Mouse (Mus musculus): ENCODE measurements around the gene Tmem120a.

Gene Tmem120a

DNA sequence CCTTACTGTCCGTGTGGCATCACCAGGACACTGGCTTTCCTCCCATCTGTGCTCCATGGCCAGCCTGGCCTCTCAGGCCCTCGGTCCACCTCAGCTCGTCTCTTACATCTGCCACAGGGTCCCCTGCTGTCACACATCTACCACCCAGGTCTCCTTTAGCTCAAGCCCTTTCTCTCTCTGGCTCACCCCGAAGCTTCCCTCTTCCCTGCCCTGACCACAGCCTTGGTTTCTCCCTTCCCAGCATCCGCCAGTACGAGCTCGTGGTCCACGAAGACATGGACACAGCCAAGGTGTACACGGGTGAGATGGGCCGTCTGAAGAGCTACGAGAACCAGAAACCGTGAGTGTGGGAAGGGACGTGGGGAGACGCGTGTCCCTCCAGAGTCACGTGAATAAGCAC, 12.9 kb downstream of the Tmem120a start:
- no peak for DNase-seq (ENCODE audit: low spot score)

DNA sequence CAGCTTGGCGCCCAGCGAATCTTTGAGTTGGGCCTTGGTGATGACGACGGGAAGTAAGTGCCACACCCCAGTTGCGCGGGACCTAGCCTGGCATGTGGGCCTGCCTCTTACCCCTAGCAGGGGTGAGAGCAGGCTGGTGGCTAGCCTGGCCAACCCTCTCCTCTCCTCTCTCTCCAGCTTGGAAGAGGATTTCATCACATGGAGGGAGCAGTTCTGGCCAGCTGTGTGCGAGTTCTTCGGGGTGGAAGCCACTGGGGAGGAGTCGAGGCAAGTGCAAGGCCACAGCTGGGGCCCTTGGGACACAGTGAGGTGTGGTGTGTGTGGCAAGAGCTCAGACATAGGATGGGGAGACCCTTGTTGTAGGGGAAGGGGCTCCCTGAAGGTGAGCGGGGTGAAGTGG, 13.3 kb downstream of the Tmem120a start:
- no peak for DNase-seq (ENCODE audit: low spot score)

DNA sequence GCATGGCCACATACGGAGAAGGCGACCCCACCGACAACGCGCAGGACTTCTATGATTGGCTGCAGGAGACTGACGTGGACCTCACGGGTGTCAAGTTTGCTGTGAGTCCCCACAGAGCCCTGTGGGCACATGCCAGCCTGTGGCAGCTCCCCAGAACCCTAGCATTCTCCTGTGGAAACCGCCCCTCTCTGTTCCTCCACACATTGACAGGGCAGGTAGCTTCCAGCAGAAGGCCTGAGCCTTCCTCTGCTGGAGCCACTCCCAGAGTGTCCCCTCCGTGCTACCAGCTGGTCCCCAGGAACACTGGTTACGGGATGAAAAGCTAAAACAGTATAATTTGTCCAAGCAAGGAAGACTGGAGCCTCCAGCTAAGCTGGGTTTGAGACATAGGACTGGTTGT, 14.0 kb downstream of the Tmem120a start:
- DNase-seq (ENCODE audit: low spot score): no peak

DNA sequence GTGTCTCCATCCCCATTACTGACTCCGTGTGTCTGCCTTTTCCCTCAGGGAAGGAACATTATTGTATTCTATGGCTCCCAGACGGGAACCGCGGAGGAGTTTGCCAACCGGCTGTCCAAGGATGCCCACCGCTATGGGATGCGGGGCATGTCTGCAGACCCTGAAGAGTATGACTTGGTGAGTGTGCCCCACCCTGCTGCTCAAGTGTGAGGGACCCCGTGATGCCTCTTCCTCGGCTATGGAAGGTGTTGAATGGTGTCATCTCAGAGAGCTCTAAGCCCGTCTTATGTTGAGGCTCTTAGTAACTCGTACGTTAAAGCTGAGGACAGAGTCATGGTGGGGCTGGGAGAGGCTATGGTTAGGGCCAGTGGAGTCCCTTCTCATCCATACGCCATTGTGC, 14.9 kb downstream of the Tmem120a start:
- no peak for DNase-seq (ENCODE audit: low spot score)

DNA sequence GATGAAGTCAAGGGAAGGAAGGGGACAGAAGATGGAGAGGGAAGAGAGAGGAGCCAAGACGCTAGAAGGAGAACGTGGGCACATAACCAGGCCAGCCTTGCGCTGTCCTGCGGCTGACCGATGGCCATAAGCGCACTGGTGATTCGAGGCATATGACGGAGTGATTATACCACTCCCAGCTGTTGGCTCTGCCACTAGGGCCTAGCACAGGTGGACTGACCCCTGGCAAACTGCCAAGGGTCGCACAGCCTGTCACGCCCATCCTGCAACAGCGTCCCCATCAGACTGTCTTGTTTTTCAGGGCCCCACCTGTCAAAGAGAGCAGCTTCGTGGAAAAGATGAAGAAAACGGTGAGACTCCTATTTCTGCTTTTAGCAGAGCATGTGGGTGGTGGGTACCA, 15.9 kb downstream of the Tmem120a start:
- no peak for DNase-seq (ENCODE audit: low spot score)

DNA sequence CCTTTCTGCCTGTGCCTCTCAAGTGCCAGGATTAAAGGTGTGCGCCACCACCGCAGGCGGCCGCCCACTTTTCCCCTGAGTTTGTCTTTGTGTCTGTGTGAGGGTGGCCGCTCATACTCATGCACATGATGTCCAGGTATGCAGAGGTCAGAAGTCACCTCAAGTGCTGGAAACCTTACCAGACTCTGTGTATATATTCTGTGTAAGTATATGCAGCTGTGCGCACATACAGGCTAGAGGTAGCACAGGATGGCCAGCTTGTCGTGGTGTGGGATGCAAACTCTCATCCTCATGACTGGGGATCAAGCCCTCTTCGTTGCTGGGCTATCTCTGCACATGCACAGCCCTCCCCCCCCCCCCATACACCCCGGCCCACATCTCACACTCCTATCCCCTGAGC, 16.4 kb downstream of the Tmem120a start:
- no peak for DNase-seq (ENCODE audit: low spot score)

DNA sequence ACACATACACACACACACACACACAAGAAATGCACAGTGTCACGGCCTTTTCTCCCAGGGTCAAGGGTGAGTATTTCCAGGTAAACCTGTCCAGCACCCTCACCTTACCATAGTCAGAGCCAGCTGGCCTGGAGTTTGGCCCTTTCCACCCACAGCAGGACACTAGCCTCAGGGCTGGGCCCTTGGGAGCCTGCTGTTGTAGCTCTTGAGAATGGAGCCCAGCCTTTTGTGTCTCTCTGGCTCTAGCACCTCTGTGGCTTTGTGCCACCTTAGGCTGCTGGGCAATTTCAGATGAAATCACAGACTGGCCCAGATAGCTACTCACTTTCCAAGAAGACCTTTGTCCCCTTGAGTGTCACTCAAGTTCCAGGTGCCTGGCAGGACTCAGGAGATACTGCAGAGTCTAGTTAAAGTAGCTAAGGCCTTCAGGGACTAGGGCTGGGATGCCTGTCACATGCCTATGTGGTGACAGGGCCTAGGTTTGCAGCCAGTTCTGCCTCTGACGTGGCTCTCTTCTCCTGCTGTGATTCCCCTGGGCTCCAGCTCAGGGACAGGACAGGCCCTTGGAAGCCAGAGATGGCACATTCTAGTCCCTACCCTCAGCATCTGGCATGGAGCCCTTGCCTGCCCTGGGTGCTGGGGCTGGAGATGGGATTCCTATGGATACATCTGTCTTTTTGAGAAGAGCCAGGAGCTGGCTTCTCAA, 17.5 kb downstream of the Tmem120a start:
- no peak for DNase-seq (ENCODE audit: low spot score)

DNA sequence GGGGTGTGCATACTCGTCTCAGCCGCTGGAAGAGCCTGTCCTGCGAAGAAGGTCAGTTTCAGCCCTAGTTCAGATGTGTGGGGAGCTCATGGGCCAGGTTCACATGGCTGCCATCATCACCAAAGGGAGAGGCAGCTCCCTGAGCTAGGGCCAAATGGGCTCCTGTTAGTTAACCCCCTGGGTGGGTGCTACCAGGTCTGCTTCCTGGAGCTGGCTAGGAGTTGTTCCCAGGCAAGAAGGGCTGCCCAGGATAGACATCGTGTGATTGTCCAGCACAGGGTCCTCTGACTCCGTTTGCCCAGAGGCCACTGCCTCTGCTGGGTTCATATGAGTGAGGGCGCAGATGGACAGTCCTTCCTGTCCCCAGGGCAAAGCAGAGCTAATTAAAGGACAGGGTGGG, 18.3 kb downstream of the Tmem120a start:
- no peak for DNase-seq (ENCODE audit: low spot score)

DNA sequence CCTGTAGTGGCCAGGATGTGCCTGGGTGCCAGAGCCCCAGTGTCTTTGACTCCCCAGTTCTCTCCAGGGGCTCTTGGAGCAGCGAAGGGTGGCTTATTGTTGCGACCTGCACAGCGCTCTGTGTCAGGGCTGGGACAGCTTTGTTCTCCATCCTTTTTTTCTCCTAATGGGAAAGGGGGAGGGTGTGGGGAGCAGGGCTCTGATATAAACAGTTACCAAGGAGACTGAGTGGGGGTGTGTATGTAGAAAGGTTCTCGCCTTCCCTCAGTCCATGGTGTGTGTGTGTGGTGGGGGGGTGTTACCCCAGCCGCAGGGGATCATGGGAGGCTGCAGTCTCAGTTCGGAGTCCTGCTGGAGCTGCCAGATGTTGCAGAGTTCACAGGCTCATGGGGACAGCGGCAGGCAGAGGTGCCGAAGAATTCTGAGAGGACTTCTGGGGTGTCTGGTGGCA, 18.8 kb downstream of the Tmem120a start:
- peak; percentile 79 for DNase-seq (ENCODE audit: low spot score)

DNA sequence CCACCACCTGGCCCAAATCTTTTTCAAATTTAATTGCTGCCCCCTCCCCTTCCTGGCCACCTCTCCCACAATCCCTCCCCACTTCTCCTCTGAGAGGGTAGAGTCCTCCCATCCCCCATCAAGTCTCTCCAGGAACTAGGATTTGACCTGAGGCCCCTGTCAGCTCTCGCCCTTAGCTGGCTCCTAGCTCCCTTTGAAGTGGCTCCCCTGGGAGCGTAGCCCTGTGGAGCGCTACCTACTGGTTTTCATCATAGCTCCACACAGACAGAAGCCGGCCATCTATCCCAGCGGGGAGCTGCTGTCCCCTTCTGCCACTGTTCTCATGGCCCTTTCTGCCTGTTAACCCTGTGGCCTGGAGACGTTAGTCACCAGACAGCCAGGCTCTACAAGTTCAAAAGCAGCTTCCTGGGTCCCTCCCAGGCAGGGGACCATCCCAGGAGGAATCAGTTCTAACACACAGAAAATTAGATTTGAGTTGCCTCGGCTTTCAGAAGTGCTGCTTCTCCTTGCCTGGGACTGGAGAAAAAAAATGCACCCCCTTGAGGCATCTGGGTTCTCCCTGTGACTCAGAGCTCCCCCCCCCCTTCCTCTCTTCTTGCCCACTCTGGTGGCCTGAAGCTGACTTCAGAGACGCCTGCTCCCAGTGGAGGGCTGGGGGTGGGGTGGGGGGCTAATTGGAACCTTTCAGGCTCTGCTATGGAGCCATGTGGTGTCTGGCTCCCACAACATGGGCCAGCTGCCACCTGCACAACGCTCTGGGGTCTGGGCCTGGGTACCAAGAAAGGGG, 19.5 kb downstream of the Tmem120a start:
- DNase-seq (ENCODE audit: low spot score): peak; percentile 79

DNA sequence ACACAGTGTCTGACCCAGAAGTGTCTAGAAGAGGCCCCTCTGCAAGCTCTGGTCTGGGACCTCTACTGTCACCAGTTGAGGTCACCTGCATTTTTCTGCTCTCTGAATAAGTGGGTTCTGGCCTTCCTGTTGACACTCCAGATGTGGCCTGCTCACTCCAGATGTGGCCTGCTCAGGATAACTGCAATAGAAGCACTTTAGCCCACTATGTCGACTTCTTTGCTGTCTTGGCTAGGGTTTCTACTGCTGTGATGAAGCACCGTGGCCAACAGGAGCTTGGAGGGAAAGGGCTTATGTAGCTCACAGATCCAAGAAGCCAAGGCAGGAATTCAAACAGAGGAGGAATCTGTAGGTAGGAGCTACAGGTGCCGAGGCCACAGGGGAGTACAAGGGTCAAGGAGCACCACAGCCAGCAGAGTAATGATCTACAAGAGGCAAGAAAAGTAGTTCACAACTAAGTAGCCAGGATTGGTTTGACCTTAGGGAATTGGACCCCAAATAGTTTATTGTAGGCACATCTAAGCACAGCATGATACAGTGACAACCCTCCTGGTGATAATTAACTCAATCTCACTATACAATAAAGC, 21.0 kb downstream of the Tmem120a start:
- DNase-seq (ENCODE audit: low spot score): no peak

DNA sequence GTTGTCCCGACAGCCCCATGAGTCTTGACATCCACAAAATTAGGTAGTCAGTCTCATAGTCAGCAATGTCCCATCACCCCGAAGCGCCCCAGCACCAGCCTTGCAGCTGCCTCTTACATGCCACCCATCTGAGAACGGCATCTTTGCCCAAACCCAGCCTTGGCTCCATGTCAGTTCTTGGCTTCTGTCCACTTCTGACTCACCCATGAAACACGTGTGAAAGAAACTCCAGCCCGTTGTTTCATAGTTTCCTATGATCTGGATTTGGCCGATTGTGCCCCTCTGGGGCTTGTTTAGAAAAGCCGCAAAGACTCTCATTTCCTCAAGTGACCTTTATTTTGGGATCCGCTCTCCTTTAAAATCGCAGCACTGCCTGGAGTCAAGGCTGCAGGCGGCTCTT, 22.1 kb downstream of the Tmem120a start:
- no peak for DNase-seq (ENCODE audit: low spot score)

DNA sequence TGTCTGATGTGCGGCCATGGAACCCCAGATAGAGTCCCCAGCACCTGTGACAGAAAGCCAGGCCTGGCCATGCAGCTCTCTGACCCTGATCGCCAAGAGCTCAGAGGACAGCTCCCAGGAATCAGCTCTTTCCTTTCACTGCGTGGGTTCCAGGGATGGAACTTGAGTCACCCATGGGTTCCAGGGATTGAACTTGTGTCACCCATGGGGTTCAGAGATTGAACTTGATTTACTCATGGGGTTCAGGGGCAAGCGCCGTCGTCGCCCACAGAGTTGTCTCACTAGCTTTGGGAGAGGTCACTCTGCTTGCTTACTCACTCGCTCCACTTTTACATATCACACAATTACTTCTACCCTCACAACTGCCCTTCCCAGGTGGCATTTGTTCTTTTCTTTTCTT, 23.2 kb downstream of the Tmem120a start:
- no peak for DNase-seq (ENCODE audit: low spot score)

DNA sequence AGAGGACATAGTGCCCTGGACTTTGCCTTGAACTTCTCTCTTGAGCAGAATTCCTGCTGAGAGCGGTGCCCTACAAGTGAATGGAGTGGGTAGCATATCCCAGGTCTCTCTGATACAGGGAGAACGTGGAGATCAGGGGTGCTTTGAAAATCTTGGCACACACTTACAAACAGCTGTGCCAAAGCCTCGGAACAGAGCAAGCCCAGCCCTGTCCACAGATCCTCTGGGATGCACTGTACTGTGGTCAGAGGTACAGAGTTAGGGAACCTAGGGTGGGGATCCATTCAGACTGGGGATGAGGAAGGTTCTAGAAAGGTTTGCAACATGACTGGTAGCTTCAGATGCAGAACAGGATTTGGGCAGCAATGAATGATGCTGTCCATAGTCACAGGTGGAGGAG, 24.1 kb downstream of the Tmem120a start:
- DNase-seq (ENCODE audit: low spot score): no peak

DNA sequence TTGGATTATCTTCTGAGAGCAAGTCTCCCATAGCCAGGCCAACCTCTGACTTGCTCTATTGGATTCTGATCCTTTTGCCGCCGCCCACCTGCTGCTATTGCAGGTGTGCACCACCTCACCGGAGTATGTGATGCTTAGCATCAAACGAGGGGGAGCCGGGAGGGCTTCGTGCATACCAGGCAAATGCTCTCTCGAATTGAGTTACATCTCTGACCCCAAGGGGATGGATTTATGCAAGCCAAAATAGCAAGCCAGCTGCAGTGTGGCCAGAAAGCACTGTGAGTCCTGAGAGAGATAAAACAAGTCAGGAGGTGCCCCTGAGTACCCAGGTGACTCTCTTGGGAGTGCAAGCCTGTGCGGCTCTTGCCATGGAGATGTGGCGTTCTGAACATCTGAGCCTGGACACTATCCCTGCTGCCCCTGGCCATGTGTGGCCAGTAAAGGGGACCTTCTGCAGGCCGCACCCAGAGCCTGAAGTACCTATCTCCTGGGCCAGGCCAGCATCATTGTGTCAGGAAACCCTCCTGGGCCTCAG, 24.6 kb downstream of the Tmem120a start:
- DNase-seq (ENCODE audit: low spot score): no peak

DNA sequence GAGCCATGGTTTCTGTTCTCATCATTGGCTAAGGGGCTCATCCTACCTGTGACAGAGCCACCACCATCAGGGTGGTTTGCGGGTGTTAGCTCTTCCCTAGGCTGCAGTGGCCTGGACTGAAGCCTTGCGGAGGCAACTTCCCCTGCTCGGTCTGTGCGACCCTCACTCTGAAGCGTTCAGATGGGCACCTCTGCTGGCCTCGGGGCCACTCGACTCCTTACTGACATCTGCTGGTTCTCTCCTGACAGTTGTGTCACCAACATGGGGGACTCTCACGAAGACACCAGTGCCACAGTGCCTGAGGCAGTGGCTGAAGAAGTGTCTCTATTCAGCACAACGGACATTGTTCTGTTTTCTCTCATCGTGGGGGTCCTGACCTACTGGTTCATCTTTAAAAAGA, 28.6 kb downstream of the Tmem120a start:
- peak; percentile 44 for DNase-seq (ENCODE audit: low spot score)

DNA sequence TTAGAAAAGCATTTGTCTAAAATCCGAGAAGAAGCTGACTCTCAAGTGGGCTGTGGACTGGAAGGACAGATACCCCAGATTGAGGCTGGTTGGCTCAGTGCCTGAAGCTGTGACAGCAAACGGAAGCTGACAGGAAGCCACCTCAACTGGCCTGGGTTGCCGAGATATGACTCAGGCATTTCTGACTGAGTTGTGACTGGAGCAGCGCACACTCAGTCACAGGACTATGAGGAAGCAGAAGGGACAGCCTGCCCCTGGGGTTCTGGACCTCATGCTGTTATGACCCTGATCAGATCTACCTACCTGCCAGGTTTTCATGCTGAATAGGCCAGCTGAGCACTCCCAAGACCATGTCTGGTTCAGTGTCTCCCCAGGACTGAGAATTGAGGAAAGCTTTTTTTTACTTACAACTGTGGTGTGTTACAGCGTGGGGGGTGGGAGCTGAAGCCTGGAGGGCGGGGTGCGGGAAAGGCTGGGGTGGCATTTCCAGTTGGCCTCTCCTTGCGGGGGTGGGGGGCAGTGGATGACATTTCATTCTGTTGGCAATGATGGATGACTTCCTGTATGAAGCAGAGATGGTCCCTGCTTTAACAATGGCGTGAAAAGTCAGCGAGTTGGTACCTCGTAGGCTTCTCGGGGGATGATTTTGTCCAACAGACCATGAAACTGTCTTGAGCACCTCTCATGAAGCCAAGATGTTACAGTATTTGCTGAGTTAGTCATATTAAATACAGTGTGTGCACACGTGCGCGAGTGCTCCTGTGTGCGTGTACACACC, 30.6 kb downstream of the Tmem120a start:
- peak; percentile 65 for DNase-seq (ENCODE audit: low spot score)

DNA sequence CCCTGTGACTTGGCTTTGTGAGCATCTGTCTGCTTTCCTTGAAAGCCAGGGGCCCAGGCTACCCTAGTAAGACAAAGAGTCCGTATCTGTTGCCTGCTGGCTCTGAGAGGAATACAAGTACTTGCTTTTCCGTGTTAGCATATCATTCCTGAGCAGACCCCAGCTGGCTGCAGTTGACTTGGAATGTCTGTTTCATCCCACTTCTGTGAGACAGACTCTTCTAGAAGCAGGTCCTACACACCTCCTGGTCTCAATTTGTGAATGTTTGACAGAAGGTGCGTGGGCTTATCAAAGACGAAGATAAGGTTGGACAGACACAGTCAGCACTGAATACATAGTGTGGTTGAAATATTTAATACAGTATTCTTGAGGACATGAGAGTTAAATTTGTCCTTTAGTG, 31.4 kb downstream of the Tmem120a start:
- DNase-seq (ENCODE audit: low spot score): no peak

DNA sequence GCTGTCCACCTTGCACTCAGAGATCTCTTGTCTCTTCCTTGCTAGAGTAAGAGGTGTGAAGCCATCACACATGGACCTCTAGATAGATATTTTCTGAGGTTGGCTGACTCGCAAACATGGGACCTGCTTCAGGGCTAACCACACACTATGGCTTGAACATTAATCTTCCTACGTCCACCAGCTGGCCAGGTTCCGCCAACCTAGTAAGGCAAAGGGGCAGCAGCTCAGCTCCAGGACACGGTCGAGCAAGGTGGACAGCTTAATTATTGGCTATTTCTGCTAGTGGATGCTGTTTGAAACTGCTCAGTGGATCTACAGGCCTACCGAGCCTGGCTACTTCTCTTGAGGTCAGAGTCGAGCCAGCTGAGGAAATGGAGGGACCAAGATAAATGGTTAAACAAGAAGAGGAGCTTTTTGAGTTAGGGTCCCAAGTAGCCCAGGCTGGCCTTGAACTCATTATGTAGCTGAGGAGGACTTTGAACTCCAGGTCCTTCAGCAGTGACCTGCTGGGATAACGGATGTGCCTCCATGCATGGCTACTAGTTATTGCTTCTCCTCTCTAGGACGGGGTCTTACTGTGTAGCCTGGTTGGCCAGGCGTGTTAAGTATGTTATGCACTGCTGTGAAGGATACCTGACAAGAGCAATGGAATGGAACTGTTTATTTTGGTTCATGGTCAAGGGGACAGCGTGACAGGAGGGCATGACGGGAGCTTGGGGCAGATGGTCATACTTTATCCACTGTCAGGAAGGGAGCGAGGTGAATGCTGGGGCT, 32.5 kb downstream of the Tmem120a start:
- no peak for DNase-seq (ENCODE audit: low spot score)

DNA sequence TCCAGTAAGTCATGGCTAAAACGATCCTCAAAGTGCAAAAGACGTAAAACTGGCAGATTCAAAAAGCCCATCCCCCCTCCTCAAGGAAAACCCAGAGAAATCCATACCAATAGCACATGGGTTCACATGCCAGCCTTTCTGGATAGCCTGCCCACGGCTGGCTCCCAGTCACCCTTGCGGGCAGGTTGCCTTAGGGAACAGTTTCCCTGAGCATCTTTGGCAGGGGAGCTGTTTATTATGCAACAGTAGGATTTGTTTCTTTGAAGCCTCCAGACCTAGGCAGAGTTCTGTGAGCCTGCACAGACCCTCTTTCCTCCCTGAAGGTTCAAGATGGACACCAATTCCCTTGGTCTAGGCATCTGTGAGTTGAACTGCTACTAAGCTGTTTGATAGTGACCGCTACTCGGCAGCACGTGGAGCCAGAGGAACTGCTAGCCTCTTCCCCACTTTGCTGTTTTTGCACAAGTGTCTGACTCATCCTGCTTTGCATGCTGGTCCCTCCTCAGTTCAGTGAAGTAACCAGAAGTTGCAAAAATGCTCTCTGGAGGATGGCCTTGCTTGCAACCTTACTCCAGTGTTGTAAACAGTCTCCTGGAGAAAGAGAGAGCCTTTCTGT, 33.5 kb downstream of the Tmem120a start:
- DNase-seq (ENCODE audit: low spot score): no peak

DNA sequence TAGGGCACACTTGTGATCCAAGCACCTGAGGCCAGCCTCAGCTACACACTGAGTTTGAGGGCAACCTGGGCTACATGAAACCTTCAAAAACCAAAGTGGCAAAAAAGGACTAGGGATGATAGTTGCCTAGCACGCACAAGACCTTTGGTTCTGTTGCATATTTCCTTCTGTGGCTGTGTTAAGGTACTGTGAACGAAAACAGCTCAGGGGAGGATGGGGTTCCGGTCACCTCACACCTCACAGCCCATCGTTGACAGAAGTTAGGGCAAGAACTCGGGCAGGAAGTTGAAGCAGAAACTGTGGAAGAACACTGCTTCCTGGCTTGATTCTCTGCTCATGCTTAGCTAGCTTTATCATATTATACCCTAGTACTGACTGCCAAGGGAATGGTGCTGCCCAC, 34.5 kb downstream of the Tmem120a start:
- no peak for DNase-seq (ENCODE audit: low spot score)
